Mouse (Mus musculus) stomach, postnatal 0 days (tissue): ENCODE data around the gene Zdhhc13. TPM values are rescaled to one million over a fixed set of nuclear protein-coding genes. Genes with fewer than 3 reads are reported as not detected.

Source experiments
- ATAC-seq: fragments of 200-750 bp; cut with Nextera tagmentation; 2 replicates; pipeline ENCODE4 v1.8.0; 2017; ENCODE audit not compliant: low FRiP score, low TSS enrichment
- DNase-seq: peaks from one replicate; pipeline ENCODE4 v3.0.0-alpha.2; 2016; ENCODE audit warnings: low spot score
- H3K27ac ChIP-seq: fragments of 300-500 bp; sonication (generic); replicated peaks from 2 replicates; pipeline ENCODE4 v1.5.1; 2014; ENCODE audit warnings: mild to moderate bottlenecking, control low read depth
- H3K27me3 ChIP-seq: fragments of 300-500 bp; sonication (generic); 2 replicates; pipeline ENCODE4 v1.6.1; 2014; ENCODE audit warnings: low read length; ENCODE audit not compliant: control insufficient read depth, insufficient read depth
- H3K36me3 ChIP-seq: fragments of 300-500 bp; sonication (generic); 2 replicates; pipeline ENCODE4 v1.6.1; 2014; ENCODE audit warnings: low read length, mixed read lengths; ENCODE audit not compliant: control insufficient read depth, insufficient read depth
- H3K4me1 ChIP-seq: fragments of 300-500 bp; sonication (generic); replicated peaks from 2 replicates; pipeline ENCODE4 v1.6.1; 2014; ENCODE audit warnings: antibody characterized with exemption; ENCODE audit not compliant: control insufficient read depth, insufficient read depth
- H3K4me2 ChIP-seq: fragments of 300-500 bp; sonication (generic); replicated peaks from 2 replicates; pipeline ENCODE4 v1.6.1; 2014; ENCODE audit warnings: low read depth, mild to moderate bottlenecking, control low read depth, moderate library complexity
- H3K4me3 ChIP-seq: fragments of 300-500 bp; sonication (generic); 2 replicates; pipeline ENCODE4 v1.5.1; 2014; ENCODE audit warnings: low read depth, low read length, control low read depth
- H3K9ac ChIP-seq: fragments of 300-500 bp; sonication (generic); 2 replicates; pipeline ENCODE4 v1.6.1; 2014; ENCODE audit warnings: mild to moderate bottlenecking, low read length, control low read depth, mixed read lengths
- H3K9me3 ChIP-seq: fragments of 300-500 bp; sonication (generic); 2 replicates; pipeline ENCODE4 v1.6.1; 2016; ENCODE audit warnings: low read length; ENCODE audit not compliant: control insufficient read depth
- CTCF ChIP-seq: IDR thresholded peaks from 2 replicates; pipeline ENCODE4 v1.5.1; 2016; ENCODE audit warnings: antibody characterized with exemption, low read depth, mild to moderate bottlenecking, moderate library complexity
- EP300 ChIP-seq: optimal IDR thresholded peaks from 2 replicates; pipeline ENCODE3; 2016; ENCODE audit warnings: antibody characterized with exemption
- WGBS: fragments of 180-500 bp; shearing (Covaris S2); extraction: QIAGEN DNeasy Blood & Tissue Kit; methylation state at CpG from one replicate; pipeline ENCODE4 v1.1.7; 2014; 5-methylcytosine and 5-hydroxymethylcytosine counted together
- polyA plus RNA-seq: library from polyadenylated mRNA; unstranded; fragments of >200 nt; fragmentation: Nextera tagmentation; extraction: Ambion mirVana; gene quantifications from 2 replicates; pipeline ENCODE4 v1.2.1, GENCODE M21; 2015

Gene Zdhhc13
- polyA plus RNA-seq, 1 experiment from 2014 or later = 34.0 TPM

DNA sequence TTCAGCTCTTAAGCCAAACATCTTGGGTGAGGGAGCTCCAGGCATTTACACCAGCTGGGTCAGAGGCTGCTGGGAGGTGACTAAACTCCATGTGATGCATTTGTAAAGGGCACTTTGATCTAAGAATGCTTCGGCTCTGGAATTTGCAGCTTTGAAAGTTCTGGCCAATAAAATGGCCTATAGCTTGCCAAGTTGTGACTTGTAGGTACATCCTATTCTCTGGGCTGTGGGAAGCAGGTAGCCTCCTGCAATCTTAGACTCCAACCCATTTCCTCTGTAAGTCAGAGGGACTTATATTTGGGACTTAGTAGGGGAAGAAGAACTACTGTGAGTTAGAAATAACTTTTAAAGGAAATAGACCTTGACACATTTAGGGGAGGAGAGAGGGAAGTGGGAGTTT is 72.1 kb downstream of the Zdhhc13 start:
- H3K27me3 ChIP-seq = no peaks in the 10 kb centered on the region
- ATAC-seq (no peak), DNase-seq (no peak)
- TF ChIP-seq CTCF (no peak), EP300 (no peak)
- no peak overlapping the region for H3K27ac ChIP-seq
- no peak overlapping the region for H3K9ac ChIP-seq
- H3K36me3 ChIP-seq = no peaks in the 10 kb centered on the region; the same call in 1 of the 2 replicates
- no peaks in the 10 kb centered on the region for H3K4me1 ChIP-seq
- H3K4me2 ChIP-seq = no peak overlapping the region
- no peak overlapping the region for H3K4me3 ChIP-seq
- 32% methylated on average over 1 of the region's 1 CpGs for WGBS
- no peaks in the 10 kb centered on the region for H3K9me3 ChIP-seq

DNA sequence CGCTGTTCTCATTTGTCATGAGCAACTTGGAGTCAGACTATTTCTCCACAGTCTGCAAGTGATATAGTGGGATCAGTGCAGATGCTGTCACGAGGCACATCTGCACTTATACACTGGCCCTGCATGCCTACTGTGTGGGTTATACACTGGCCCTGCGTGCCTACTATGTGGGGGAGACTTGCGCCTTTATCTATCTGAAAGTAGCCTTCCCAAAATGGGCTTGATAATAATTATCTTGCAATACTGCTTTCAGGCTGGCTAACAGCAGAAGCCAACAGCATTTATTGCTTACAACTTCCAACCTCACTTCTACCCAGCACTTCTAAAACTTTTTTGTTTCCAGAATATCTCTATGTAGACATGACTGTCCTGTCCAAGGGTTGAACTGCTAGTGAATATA is 73.0 kb downstream of the Zdhhc13 start:
- Histone ChIP-seq H3K36me3 (no peaks in the 10 kb centered on the region; the same call in 1 of the 2 replicates), H3K27ac (no peak overlapping the region), H3K27me3 (no peaks in the 10 kb centered on the region), H3K9me3 (no peaks in the 10 kb centered on the region), H3K9ac (no peak overlapping the region), H3K4me3 (no peak overlapping the region), H3K4me2 (no peak overlapping the region), H3K4me1 (no peaks in the 10 kb centered on the region)
- TF ChIP-seq CTCF (no peak), EP300 (no peak)
- DNase-seq (no peak), ATAC-seq (no peak)
- 90% methylated on average over 4 of the region's 4 CpGs for WGBS

DNA sequence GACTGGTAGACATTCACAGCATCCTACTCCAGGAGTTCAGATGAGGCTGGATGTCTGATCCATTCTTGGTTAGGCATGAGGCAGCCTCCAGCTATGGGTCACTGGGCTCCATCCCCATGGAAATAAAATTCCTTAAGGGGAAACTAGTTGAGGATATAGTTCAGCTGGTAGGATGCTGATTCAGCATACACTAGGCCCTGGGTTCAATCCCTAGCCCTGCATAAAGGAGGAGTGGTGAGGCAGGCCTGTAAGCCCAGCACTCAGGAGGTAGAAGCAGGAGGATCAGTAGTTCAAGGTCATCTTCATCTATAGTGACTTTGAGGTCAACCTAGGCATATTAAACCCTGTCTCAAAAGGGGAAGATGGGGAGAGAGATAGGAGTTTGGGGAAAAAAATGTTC is 75.4 kb downstream of the Zdhhc13 start:
- ATAC-seq (no peak), DNase-seq (no peak)
- TF ChIP-seq EP300 (no peak), CTCF (no peak)
- Histone ChIP-seq H3K27me3 (no peaks in the 10 kb centered on the region), H3K4me1 (no peaks in the 10 kb centered on the region), H3K9ac (no peak overlapping the region), H3K9me3 (no peaks in the 10 kb centered on the region), H3K4me2 (no peak overlapping the region), H3K36me3 (peaks cover 5% of the 10 kb centered on the region; the same call in 1 of the 2 replicates), H3K4me3 (no peak overlapping the region), H3K27ac (no peak overlapping the region)

DNA sequence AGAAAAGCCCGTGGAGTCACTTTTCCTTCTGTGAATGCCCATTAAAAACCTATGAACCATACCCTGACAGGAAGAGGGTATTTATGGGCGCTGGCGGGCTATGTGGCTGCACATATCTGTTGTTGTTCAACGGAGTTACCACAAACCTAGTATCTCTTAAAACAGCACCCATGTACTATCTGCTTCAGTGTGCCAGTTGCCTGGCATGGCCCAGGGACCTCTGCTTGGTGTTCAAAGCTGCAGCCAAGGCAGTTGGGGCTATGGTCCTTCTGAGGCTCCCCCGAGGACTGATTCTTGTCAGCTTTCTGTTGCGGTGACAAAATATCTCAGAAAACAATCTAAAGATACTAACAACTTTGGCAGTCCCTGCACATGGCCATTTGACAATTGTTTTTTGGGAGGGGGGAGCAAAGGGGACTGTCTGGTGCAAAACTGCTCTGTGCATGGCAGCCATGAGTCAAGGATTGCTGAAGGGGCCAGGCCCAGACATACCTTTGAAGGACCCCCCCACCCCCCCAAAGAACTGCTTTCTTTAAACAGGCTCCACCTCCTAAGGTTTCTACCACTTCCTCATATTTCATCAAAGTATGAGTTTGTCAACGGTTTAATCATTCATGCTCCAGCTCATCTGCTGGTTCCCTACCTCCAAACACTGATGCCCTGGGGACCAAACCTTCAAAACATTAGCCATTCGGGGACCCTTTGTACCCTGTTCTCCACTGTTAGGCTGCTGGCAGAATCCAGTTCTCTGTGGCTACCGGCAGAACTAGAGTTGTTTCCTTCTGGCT is 76.1 kb downstream of the Zdhhc13 start:
- 86% methylated on average over 9 of the region's 9 CpGs for WGBS
- Histone ChIP-seq H3K4me1 (no peaks in the 10 kb centered on the region), H3K9me3 (no peaks in the 10 kb centered on the region), H3K9ac (no peak overlapping the region), H3K4me3 (no peak overlapping the region), H3K27ac (no peak overlapping the region), H3K4me2 (no peak overlapping the region), H3K27me3 (no peaks in the 10 kb centered on the region), H3K36me3 (peaks cover 7% of the 10 kb centered on the region; the same call in 1 of the 2 replicates)
- DNase-seq = no peak
- ATAC-seq = no peak
- no peak for TF ChIP-seq CTCF
- no peak for TF ChIP-seq EP300

DNA sequence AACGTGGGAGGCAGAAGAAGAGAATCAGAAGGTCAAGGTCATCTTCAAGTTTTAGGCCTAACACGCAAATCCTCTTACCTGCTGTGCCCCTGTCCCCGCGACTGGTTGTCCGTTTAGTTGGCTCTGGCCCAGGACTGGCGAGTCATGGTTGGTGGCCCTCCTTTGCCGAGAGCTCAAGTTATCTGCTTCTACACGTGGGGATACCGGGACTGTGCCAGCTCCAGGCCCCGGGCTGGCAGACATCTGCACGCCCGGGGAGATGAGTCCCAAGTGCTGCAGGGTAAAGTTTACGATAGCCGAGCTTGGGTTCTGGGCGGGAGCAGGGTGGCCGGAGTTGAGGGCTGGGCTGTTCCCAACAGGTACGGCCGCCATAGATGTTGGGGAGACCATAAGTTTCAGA is 78.8 kb downstream of the Zdhhc13 start:
- 83% methylated on average over 18 of the region's 18 CpGs for WGBS

DNA sequence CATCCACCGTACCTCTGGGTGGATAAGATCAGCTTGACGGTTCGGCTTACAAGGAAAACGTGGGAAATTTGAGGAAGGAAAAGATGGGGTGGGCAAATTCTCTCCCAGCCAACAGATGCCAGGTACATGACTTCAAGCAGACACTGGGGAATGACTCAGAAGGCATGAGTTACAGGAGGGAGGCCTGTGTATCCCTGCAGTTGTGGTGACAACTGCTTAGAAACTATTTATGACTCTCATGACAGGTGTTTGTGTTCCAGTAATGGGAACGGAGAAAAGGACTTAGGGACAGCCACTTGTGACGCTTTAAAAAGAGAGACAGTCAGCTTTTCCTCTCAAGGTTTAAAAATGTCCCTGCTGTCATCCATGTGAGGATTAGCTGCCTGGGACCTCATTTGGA is 81.3 kb downstream of the Zdhhc13 start:
- no peaks in the 10 kb centered on the region for H3K4me1 ChIP-seq
- H3K9me3 ChIP-seq = no peaks in the 10 kb centered on the region
- DNase-seq = no peak
- no peaks in the 10 kb centered on the region for H3K27me3 ChIP-seq
- 85% methylated on average over 6 of the region's 6 CpGs for WGBS
- H3K4me2 ChIP-seq = no peak overlapping the region
- H3K27ac ChIP-seq = no peak overlapping the region
- H3K9ac ChIP-seq = no peak overlapping the region
- no peak for TF ChIP-seq CTCF
- TF ChIP-seq EP300 = no peak
- no peak for ATAC-seq
- H3K36me3 ChIP-seq = peaks cover 23% of the 10 kb centered on the region
- H3K4me3 ChIP-seq = no peak overlapping the region

More for the DNA sequence above, 78.8 kb downstream of the Zdhhc13 start:
- Histone ChIP-seq H3K36me3 (peaks cover 14% of the 10 kb centered on the region), H3K9me3 (no peaks in the 10 kb centered on the region), H3K4me3 (no peak overlapping the region), H3K9ac (no peak overlapping the region), H3K27me3 (no peaks in the 10 kb centered on the region), H3K4me1 (no peaks in the 10 kb centered on the region), H3K4me2 (no peak overlapping the region), H3K27ac (no peak overlapping the region)
- no peak for ATAC-seq
- no peak for DNase-seq
- TF ChIP-seq EP300 (no peak), CTCF (no peak)
